Mouse (Mus musculus) heart, adult 2 months (tissue): ENCODE data around the gene Cfap97d1.

Source experiments
- CTCF ChIP-seq: fragments of 200-600 bp; IDR thresholded peaks from 2 replicates; pipeline ENCODE4 v1.8.1; 2022; ENCODE audit warnings: antibody characterized with exemption, mild to moderate bottlenecking, moderate library complexity
- EP300 ChIP-seq: fragments of 200-500 bp; IDR thresholded peaks from 2 replicates; pipeline ENCODE4 v1.6.1; 2011; ENCODE audit warnings: low read depth, low read length, control low read depth; ENCODE audit not compliant: insufficient read depth

GRCm38 (mm10) chr11:102028087-102028816 lies 44.2 kb downstream of the Cfap97d1 start, which contains the start of gene Mpp3:
- TF ChIP-seq EP300 (no peak), CTCF (no peak)
